Mouse (Mus musculus) heart, embryonic 15.5 days (tissue): ENCODE measurements around the gene Tgfbr1. TPM values are rescaled to one million over a fixed set of nuclear protein-coding genes. Genes with fewer than 3 reads are reported as not detected.

Source experiments
- ATAC-seq: fragments of 200-750 bp; cut with Nextera tagmentation; replicated peaks from 2 replicates; pipeline ENCODE4 v1.8.0; 2017; ENCODE audit warnings: low read depth, moderate TSS enrichment; ENCODE audit not compliant: insufficient number of reproducible peaks, insufficient read depth, low FRiP score
- H3K27ac ChIP-seq: fragments of 300-500 bp; sonication (generic); 2 replicates; pipeline ENCODE4 v1.5.1; 2015; ENCODE audit warnings: mild to moderate bottlenecking, inconsistent platforms
- H3K27me3 ChIP-seq: fragments of 300-500 bp; sonication (generic); 2 replicates; pipeline ENCODE4 v1.6.1; 2015; ENCODE audit warnings: inconsistent platforms
- H3K36me3 ChIP-seq: fragments of 300-500 bp; sonication (generic); 2 replicates; pipeline ENCODE4 v1.6.1; 2015; ENCODE audit warnings: mild to moderate bottlenecking, inconsistent platforms
- H3K4me1 ChIP-seq: fragments of 300-500 bp; sonication (generic); replicated peaks from 2 replicates; pipeline ENCODE4 v1.6.1; 2015; ENCODE audit warnings: inconsistent platforms
- H3K4me2 ChIP-seq: fragments of 300-500 bp; sonication (generic); 2 replicates; pipeline ENCODE4 v1.6.1; 2015; ENCODE audit warnings: inconsistent platforms, mild to moderate bottlenecking, moderate library complexity
- H3K4me3 ChIP-seq: fragments of 300-500 bp; sonication (generic); 2 replicates; pipeline ENCODE4 v1.5.1; 2015; ENCODE audit warnings: mild to moderate bottlenecking, inconsistent platforms
- H3K9ac ChIP-seq: fragments of 300-500 bp; sonication (generic); 2 replicates; pipeline ENCODE4 v1.6.1; 2015; ENCODE audit warnings: mild to moderate bottlenecking, inconsistent platforms
- H3K9me3 ChIP-seq: fragments of 300-500 bp; sonication (generic); replicated peaks from 2 replicates; pipeline ENCODE4 v1.6.1; 2016; ENCODE audit warnings: inconsistent platforms
- WGBS: fragments of 180-500 bp; shearing (Covaris S2); methylation state at CpG from one replicate; pipeline ENCODE4 v1.1.7; 2015; ENCODE audit warnings: mixed read lengths; 5-methylcytosine and 5-hydroxymethylcytosine counted together
- polyA plus RNA-seq: library from polyadenylated mRNA; unstranded; fragments of >200 nt; fragmentation: Nextera tagmentation; extraction: Ambion mirVana; gene quantifications from 2 replicates; pipeline ENCODE4 v1.2.1, GENCODE M21; 2015

Tgfbr1 gene
- polyA plus RNA-seq, 1 experiment from 2014 or later, result 18.9 TPM

- peaks cover 7% of the 10 kb centered on the region; the same call in 1 of the 2 replicates for H3K4me1 ChIP-seq
- no peak overlapping the region for H3K4me3 ChIP-seq
- no peaks in the 10 kb centered on the region for H3K27me3 ChIP-seq
- no peaks in the 10 kb centered on the region for H3K9me3 ChIP-seq
- 70% methylated on average over 10 of the region's 10 CpGs for WGBS
- H3K9ac ChIP-seq, result no peak overlapping the region
- peak overlapping the region; percentile 37; the same call in 1 of the 2 replicates for H3K27ac ChIP-seq
- no peaks in the 10 kb centered on the region for H3K36me3 ChIP-seq
- ATAC-seq, result no peak
- H3K4me2 ChIP-seq, result no peak overlapping the region
Observed at GRCm38 (mm10) chr4:47319561-47320321, 33.3 kb upstream of the Tgfbr1 start.

- no peak overlapping the region for H3K4me2 ChIP-seq
- no peaks in the 10 kb centered on the region for H3K9me3 ChIP-seq
- H3K36me3 ChIP-seq, result no peaks in the 10 kb centered on the region
- no peak overlapping the region for H3K27ac ChIP-seq
- ATAC-seq, result no peak
- 73% methylated on average over 3 of the region's 3 CpGs for whole genome bisulfite sequencing
- H3K4me3 ChIP-seq, result no peak overlapping the region
- no peak overlapping the region for H3K9ac ChIP-seq
- 0 out of 2 replicates have a peak, but pooled peaks cover 2% of the 10 kb centered on the region for H3K4me1 ChIP-seq
- H3K27me3 ChIP-seq, result no peaks in the 10 kb centered on the region
Observed at GRCm38 (mm10) chr4:47322315-47322714, 30.7 kb upstream of the Tgfbr1 start.

GRCm38 (mm10) chr4:47324206-47324605 lies 28.8 kb upstream of the Tgfbr1 start:
- Histone ChIP-seq H3K4me3 (no peak overlapping the region), H3K9me3 (no peaks in the 10 kb centered on the region), H3K27ac (no peak overlapping the region), H3K4me2 (no peak overlapping the region), H3K9ac (no peak overlapping the region), H3K27me3 (no peaks in the 10 kb centered on the region), H3K36me3 (no peaks in the 10 kb centered on the region), H3K4me1 (no peaks in the 10 kb centered on the region)
- ATAC-seq, result no peak
- WGBS, result 69% methylated on average over 1 of the region's 1 CpGs

- H3K36me3 ChIP-seq, result no peaks in the 10 kb centered on the region
- H3K27ac ChIP-seq, result no peak overlapping the region
- H3K9me3 ChIP-seq, result no peaks in the 10 kb centered on the region
- no peak overlapping the region for H3K4me3 ChIP-seq
- no peak overlapping the region for H3K9ac ChIP-seq
- H3K4me2 ChIP-seq, result no peak overlapping the region
- ATAC-seq, result no peak
- WGBS, result 68% methylated on average over 3 of the region's 3 CpGs
- no peaks in the 10 kb centered on the region for H3K27me3 ChIP-seq
- no peaks in the 10 kb centered on the region for H3K4me1 ChIP-seq
Observed at GRCm38 (mm10) chr4:47327782-47328181, 25.2 kb upstream of the Tgfbr1 start.

GRCm38 (mm10) chr4:47329285-47329684 lies 23.7 kb upstream of the Tgfbr1 start:
- Histone ChIP-seq H3K27me3 (no peaks in the 10 kb centered on the region), H3K27ac (no peak overlapping the region), H3K36me3 (no peaks in the 10 kb centered on the region), H3K9me3 (no peaks in the 10 kb centered on the region), H3K9ac (no peak overlapping the region), H3K4me3 (no peak overlapping the region), H3K4me1 (no peaks in the 10 kb centered on the region), H3K4me2 (no peak overlapping the region)
- no peak for ATAC-seq
- 11% methylated on average over 1 of the region's 1 CpGs for WGBS

- Histone ChIP-seq H3K4me1 (no peaks in the 10 kb centered on the region), H3K27ac (no peak overlapping the region), H3K9me3 (no peaks in the 10 kb centered on the region), H3K4me3 (no peak overlapping the region), H3K27me3 (no peaks in the 10 kb centered on the region), H3K36me3 (no peaks in the 10 kb centered on the region), H3K9ac (no peak overlapping the region), H3K4me2 (no peak overlapping the region)
- WGBS, result 79% methylated on average over 13 of the region's 13 CpGs
- ATAC-seq, result no peak
Observed at GRCm38 (mm10) chr4:47330378-47331052, 22.5 kb upstream of the Tgfbr1 start.

- H3K27ac ChIP-seq, result no peak overlapping the region
- H3K36me3 ChIP-seq, result no peaks in the 10 kb centered on the region
- WGBS, result 84% methylated on average over 6 of the region's 6 CpGs
- H3K4me1 ChIP-seq, result no peaks in the 10 kb centered on the region
- no peak overlapping the region for H3K4me3 ChIP-seq
- ATAC-seq, result no peak
- no peaks in the 10 kb centered on the region for H3K27me3 ChIP-seq
- H3K9me3 ChIP-seq, result no peaks in the 10 kb centered on the region
- H3K9ac ChIP-seq, result no peak overlapping the region
- H3K4me2 ChIP-seq, result no peak overlapping the region
Observed at GRCm38 (mm10) chr4:47332812-47333343, 20.1 kb upstream of the Tgfbr1 start.

- no peak overlapping the region for H3K4me2 ChIP-seq
- no peaks in the 10 kb centered on the region for H3K4me1 ChIP-seq
- H3K36me3 ChIP-seq, result no peaks in the 10 kb centered on the region
- H3K27ac ChIP-seq, result no peak overlapping the region
- ATAC-seq, result no peak
- H3K4me3 ChIP-seq, result no peak overlapping the region
- H3K9me3 ChIP-seq, result no peaks in the 10 kb centered on the region
- 83% methylated on average over 3 of the region's 3 CpGs for WGBS
- H3K9ac ChIP-seq, result no peak overlapping the region
- no peaks in the 10 kb centered on the region for H3K27me3 ChIP-seq
Observed at GRCm38 (mm10) chr4:47333541-47333940, 19.5 kb upstream of the Tgfbr1 start.

- H3K4me2 ChIP-seq, result no peak overlapping the region
- no peaks in the 10 kb centered on the region for H3K9me3 ChIP-seq
- H3K4me1 ChIP-seq, result peaks cover 8% of the 10 kb centered on the region
- no peak overlapping the region for H3K27ac ChIP-seq
- no peak overlapping the region for H3K4me3 ChIP-seq
- 64% methylated on average over 3 of the region's 3 CpGs for WGBS
- H3K27me3 ChIP-seq, result no peaks in the 10 kb centered on the region
- H3K36me3 ChIP-seq, result no peaks in the 10 kb centered on the region
- ATAC-seq, result no peak
- no peak overlapping the region for H3K9ac ChIP-seq
Observed at GRCm38 (mm10) chr4:47336941-47337600, 16.0 kb upstream of the Tgfbr1 start.

- 62% methylated on average over 8 of the region's 8 CpGs for WGBS
- Histone ChIP-seq H3K4me1 (peaks cover 11% of the 10 kb centered on the region), H3K36me3 (no peaks in the 10 kb centered on the region), H3K4me3 (no peak overlapping the region), H3K9ac (no peak overlapping the region), H3K27ac (no peak overlapping the region), H3K4me2 (no peak overlapping the region), H3K9me3 (no peaks in the 10 kb centered on the region), H3K27me3 (no peaks in the 10 kb centered on the region)
- no peak for ATAC-seq
Observed at GRCm38 (mm10) chr4:47342632-47343031, 10.4 kb upstream of the Tgfbr1 start.

- no peak overlapping the region for H3K9ac ChIP-seq
- H3K9me3 ChIP-seq, result no peaks in the 10 kb centered on the region
- no peaks in the 10 kb centered on the region for H3K27me3 ChIP-seq
- H3K27ac ChIP-seq, result no peak overlapping the region
- H3K4me3 ChIP-seq, result no peak overlapping the region
- WGBS, result 68% methylated on average over 4 of the region's 4 CpGs
- peaks cover 14% of the 10 kb centered on the region for H3K4me1 ChIP-seq
- no peak overlapping the region for H3K4me2 ChIP-seq
- no peaks in the 10 kb centered on the region for H3K36me3 ChIP-seq
- ATAC-seq, result no peak
Observed at GRCm38 (mm10) chr4:47347022-47347421, 6.0 kb upstream of the Tgfbr1 start.
